Comparison of ENCODE assay signal across 19 mouse cellular contexts in genomic region chr19:32019722-32020121, GRCm38 (mm10).
DNase-seq lines count a peak whose midpoint lies in the region; ATAC-seq and TF ChIP-seq lines count a peak whose summit lies in the region.
"Had no signal": no experiment of that assay in that cellular context is flagged by ENCODE, and none has a peak within 500 bp of the region (broad histone marks: within the 10 kb centered on the region; RNA-seq: fewer than 3 reads in every experiment).

No protein-coding gene starts in this region.

- no peak for TF ChIP-seq EP300 in liver, postnatal 0 days (IDR thresholded peaks at IDR 0.05; ENCODE audit: low read depth)

- no peak for ATAC-seq in embryonic facial prominence, embryonic 11.5 days (replicated peaks; ENCODE audit: insufficient number of reproducible peaks, low FRiP score, low TSS enrichment, low read depth)
- no peak; the same call in 1 of the 2 replicates for ATAC-seq in heart, embryonic 16.5 days (replicated peaks; ENCODE audit: extremely low read depth, insufficient read depth, low FRiP score)
- ATAC-seq in neural tube, embryonic 11.5 days (ENCODE audit: insufficient read depth, low FRiP score, low TSS enrichment) = no peak
- no peak for ATAC-seq in liver, postnatal 0 days
- ATAC-seq: midbrain, embryonic 15.5 days; Patski had no signal

- no peak overlapping the region for H3K4me3 ChIP-seq in embryonic facial prominence, embryonic 11.5 days (ENCODE audit: low read depth, low read length)
- H3K4me3 ChIP-seq in embryonic facial prominence, embryonic 10.5 days = no peak overlapping the region
- H3K4me3 ChIP-seq in heart, embryonic 16.5 days (ENCODE audit: low read length) = no peak overlapping the region
- no peak overlapping the region for H3K4me3 ChIP-seq in neural tube, embryonic 11.5 days (ENCODE audit: low read depth, low read length)
- H3K4me3 ChIP-seq in liver, postnatal 0 days (ENCODE audit: low read depth, low read length) = no peak overlapping the region
- H3K4me3 ChIP-seq: forebrain, embryonic 12.5 days; gastrocnemius, adult 2 months; midbrain, embryonic 15.5 days; myocyte had no signal

- H3K9me3 ChIP-seq in embryonic facial prominence, embryonic 11.5 days (replicated peaks; ENCODE audit: control insufficient read depth, low read length) = no peaks in the 10 kb centered on the region
- H3K9me3 ChIP-seq in embryonic facial prominence, embryonic 10.5 days = no peaks in the 10 kb centered on the region
- 0 out of 2 replicates have a peak, but pooled peaks cover 2% of the 10 kb centered on the region for H3K9me3 ChIP-seq in heart, embryonic 16.5 days (replicated peaks; ENCODE audit: control insufficient read depth, low read length)
- H3K9me3 ChIP-seq in neural tube, embryonic 11.5 days (ENCODE audit: control insufficient read depth, low read length) = no peaks in the 10 kb centered on the region
- no peaks in the 10 kb centered on the region for H3K9me3 ChIP-seq in liver, postnatal 0 days (ENCODE audit: low read length)
- H3K9me3 ChIP-seq: forebrain, embryonic 12.5 days; midbrain, embryonic 15.5 days had no signal

- H3K27me3 ChIP-seq in embryonic facial prominence, embryonic 11.5 days (ENCODE audit: control insufficient read depth, insufficient read depth, low read length) = no peaks in the 10 kb centered on the region
- H3K27me3 ChIP-seq in embryonic facial prominence, embryonic 10.5 days (replicated peaks; ENCODE audit: low read depth, poor library complexity, severe bottlenecking) = no peaks in the 10 kb centered on the region
- no peaks in the 10 kb centered on the region for H3K27me3 ChIP-seq in heart, embryonic 16.5 days (ENCODE audit: control insufficient read depth, insufficient read depth, low read length)
- no peaks in the 10 kb centered on the region for H3K27me3 ChIP-seq in neural tube, embryonic 11.5 days (ENCODE audit: control insufficient read depth, insufficient read depth, low read length)
- H3K27me3 ChIP-seq in liver, postnatal 0 days (ENCODE audit: insufficient read depth, low read length) = no peaks in the 10 kb centered on the region
- H3K27me3 ChIP-seq: forebrain, embryonic 12.5 days; midbrain, embryonic 15.5 days; Patski had no signal

- H3K4me1 ChIP-seq in embryonic facial prominence, embryonic 11.5 days (ENCODE audit: control insufficient read depth, insufficient read depth, low read length) = no peaks in the 10 kb centered on the region
- H3K4me1 ChIP-seq in embryonic facial prominence, embryonic 10.5 days = peaks cover 14% of the 10 kb centered on the region
- H3K4me1 ChIP-seq in heart, embryonic 16.5 days (ENCODE audit: control insufficient read depth, insufficient read depth, low read length) = peaks cover 14% of the 10 kb centered on the region
- no peaks in the 10 kb centered on the region; the same call in 1 of the 2 replicates for H3K4me1 ChIP-seq in neural tube, embryonic 11.5 days (ENCODE audit: control insufficient read depth, insufficient read depth, low read length)
- no peaks in the 10 kb centered on the region for H3K4me1 ChIP-seq in liver, postnatal 0 days (ENCODE audit: insufficient read depth)
- H3K4me1 ChIP-seq: forebrain, embryonic 12.5 days; midbrain, embryonic 15.5 days had no signal

- peak; percentile 4 for DNase-seq in embryonic facial prominence, embryonic 11.5 days (ENCODE audit: low spot score)
- no peak for DNase-seq in embryonic facial prominence, embryonic 10.5 days (ENCODE audit: low spot score)
- DNase-seq in heart, postnatal 10 days = no peak
- DNase-seq in neural tube, embryonic 11.5 days (ENCODE audit: low spot score) = peak; percentile 11
- no peak for DNase-seq in neural tube, embryonic 10.5 days (ENCODE audit: extremely low spot score, low spot score)
- DNase-seq in adrenal gland, adult 2 months = no peak
- no peak for DNase-seq in liver, postnatal 0 days
- DNase-seq: adrenal gland, postnatal 10 days; cerebellum, adult 9-11 months; gastrocnemius, adult 2 months; kidney, adult 8-10 months; kidney, postnatal 14 days; liver; lung, postnatal 10 days had no signal

- WGBS in embryonic facial prominence, embryonic 11.5 days = 73% methylated on average over 8 of the region's 8 CpGs
- 82% methylated on average over 8 of the region's 8 CpGs for WGBS in embryonic facial prominence, embryonic 10.5 days
- 24% methylated on average over 8 of the region's 8 CpGs for WGBS in heart, embryonic 16.5 days
- 37% methylated on average over 8 of the region's 8 CpGs for WGBS in neural tube, embryonic 11.5 days
- 84% methylated on average over 8 of the region's 8 CpGs for WGBS in liver, postnatal 0 days (ENCODE audit: insufficient replicate concordance)

- no peaks in the 10 kb centered on the region for H3K36me3 ChIP-seq in embryonic facial prominence, embryonic 11.5 days (replicated peaks; ENCODE audit: control insufficient read depth, insufficient read depth, low read depth, low read length)
- H3K36me3 ChIP-seq in embryonic facial prominence, embryonic 10.5 days (replicated peaks) = no peaks in the 10 kb centered on the region
- peaks cover 15% of the 10 kb centered on the region for H3K36me3 ChIP-seq in heart, embryonic 16.5 days (ENCODE audit: control insufficient read depth, insufficient read depth)
- H3K36me3 ChIP-seq in neural tube, embryonic 11.5 days (ENCODE audit: control insufficient read depth, insufficient read depth, low read length) = no peaks in the 10 kb centered on the region
- no peaks in the 10 kb centered on the region for H3K36me3 ChIP-seq in liver, postnatal 0 days (replicated peaks; ENCODE audit: insufficient read depth, low read length)
- H3K36me3 ChIP-seq: forebrain, embryonic 12.5 days; midbrain, embryonic 15.5 days had no signal

- no peak overlapping the region for H3K9ac ChIP-seq in embryonic facial prominence, embryonic 11.5 days (replicated peaks; ENCODE audit: low read length)
- no peak overlapping the region for H3K9ac ChIP-seq in heart, embryonic 16.5 days (ENCODE audit: low read length)
- H3K9ac ChIP-seq in neural tube, embryonic 11.5 days (ENCODE audit: low read length) = no peak overlapping the region
- H3K9ac ChIP-seq in liver, postnatal 0 days (replicated peaks) = no peak overlapping the region
- H3K9ac ChIP-seq: forebrain, embryonic 12.5 days; midbrain, embryonic 15.5 days had no signal

- intact Hi-C loops in heart, postnatal 10 days (cut with DNase I) = no loop called here

- no peak overlapping the region for H3K27ac ChIP-seq in embryonic facial prominence, embryonic 11.5 days (replicated peaks; ENCODE audit: low read depth, low read length)
- H3K27ac ChIP-seq in embryonic facial prominence, embryonic 10.5 days (replicated peaks) = no peak overlapping the region
- peak overlapping the region; percentile 20; the same call in 1 of the 2 replicates for H3K27ac ChIP-seq in heart, embryonic 16.5 days (ENCODE audit: low read length)
- H3K27ac ChIP-seq in neural tube, embryonic 11.5 days (ENCODE audit: low read depth, low read length) = no peak overlapping the region
- no peak overlapping the region for H3K27ac ChIP-seq in liver, postnatal 0 days (ENCODE audit: low read depth)
- H3K27ac ChIP-seq: forebrain, embryonic 12.5 days; gastrocnemius, adult 2 months; midbrain, embryonic 15.5 days had no signal

- no peak for TF ChIP-seq CTCF in liver, postnatal 0 days (IDR thresholded peaks at IDR 0.05; ENCODE audit: low read depth)

- no peak overlapping the region for H3K4me2 ChIP-seq in embryonic facial prominence, embryonic 11.5 days (ENCODE audit: low read depth, low read length)
- H3K4me2 ChIP-seq in heart, embryonic 16.5 days (ENCODE audit: low read depth, low read length) = 0 out of 2 replicates have a peak overlapping the region, but pooled peaks have one; percentile 2
- H3K4me2 ChIP-seq in neural tube, embryonic 11.5 days (ENCODE audit: low read depth) = no peak overlapping the region
- H3K4me2 ChIP-seq in liver, postnatal 0 days (ENCODE audit: low read depth, low read length) = no peak overlapping the region
- H3K4me2 ChIP-seq: forebrain, embryonic 12.5 days; midbrain, embryonic 15.5 days had no signal

Comparison
In these comparisons a context has a peak if more than half of its experiments do, and no peak if none do; other contexts are left out.
1. DNase-seq: peak in embryonic facial prominence, embryonic 11.5 days (single experiment) and neural tube, embryonic 11.5 days (single experiment); none in embryonic facial prominence, embryonic 10.5 days (single experiment), heart, postnatal 10 days (0 of 2), neural tube, embryonic 10.5 days (single experiment), adrenal gland, adult 2 months (single experiment) and liver, postnatal 0 days (single experiment).